Mouse (Mus musculus): ENCODE data around the gene Tbc1d16. TPM values are rescaled to one million over a fixed set of nuclear protein-coding genes. Genes with fewer than 3 reads are reported as not detected.
"Not testable (repeated sequence)": the region's sequence is repeated elsewhere in the genome, so short reads cannot be mapped to it uniquely, and the experiment has no call there.

Tbc1d16 gene
- polyA plus RNA-seq (2012; rRNA removed) = 15.8 and 20.8 TPM in 2 replicates

DNA sequence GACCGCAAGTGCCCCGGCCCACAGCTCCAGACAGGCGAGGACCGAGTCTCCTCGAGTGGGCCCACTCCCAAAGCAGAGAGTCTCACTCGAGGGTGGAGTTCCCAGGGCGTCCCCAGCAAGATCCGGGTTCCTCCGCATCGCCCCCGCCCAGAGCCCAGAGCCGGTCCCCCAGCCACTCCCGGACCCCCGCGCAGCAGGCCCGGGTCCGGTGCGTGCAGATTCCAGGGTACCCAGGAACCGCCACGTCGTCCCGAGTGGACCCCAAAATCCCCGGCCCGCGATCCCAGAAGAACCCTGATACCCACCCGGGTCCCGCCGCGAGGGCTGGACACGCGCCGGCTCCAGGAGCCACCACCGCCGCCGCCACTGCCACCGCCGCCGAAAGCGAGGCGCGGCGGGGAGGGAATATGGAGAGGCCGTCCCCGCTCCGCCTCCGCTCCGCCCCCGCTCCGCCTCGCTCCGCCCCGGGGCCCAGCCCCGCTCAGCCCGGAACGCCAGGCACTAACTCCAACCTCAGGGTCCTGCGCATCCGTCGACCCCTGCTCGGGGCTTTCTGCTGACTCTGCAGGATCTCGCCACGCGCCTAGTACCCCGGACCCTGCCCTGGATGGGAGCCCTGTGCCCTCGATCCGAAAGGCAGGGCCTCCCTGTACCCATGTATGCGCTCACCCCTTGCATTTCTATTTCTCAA is at the start of gene Tbc1d16, which contains the start of gene Ccdc40:
Gene Tbc1d16 (minus strand): TSS at position 409 of the 691 bp plus-strand sequence.
Gene Ccdc40 (plus strand): TSS at position 482 of the 691 bp plus-strand sequence.
- peak; percentile 61 for DNase-seq (ENCODE audit: low spot score)

DNA sequence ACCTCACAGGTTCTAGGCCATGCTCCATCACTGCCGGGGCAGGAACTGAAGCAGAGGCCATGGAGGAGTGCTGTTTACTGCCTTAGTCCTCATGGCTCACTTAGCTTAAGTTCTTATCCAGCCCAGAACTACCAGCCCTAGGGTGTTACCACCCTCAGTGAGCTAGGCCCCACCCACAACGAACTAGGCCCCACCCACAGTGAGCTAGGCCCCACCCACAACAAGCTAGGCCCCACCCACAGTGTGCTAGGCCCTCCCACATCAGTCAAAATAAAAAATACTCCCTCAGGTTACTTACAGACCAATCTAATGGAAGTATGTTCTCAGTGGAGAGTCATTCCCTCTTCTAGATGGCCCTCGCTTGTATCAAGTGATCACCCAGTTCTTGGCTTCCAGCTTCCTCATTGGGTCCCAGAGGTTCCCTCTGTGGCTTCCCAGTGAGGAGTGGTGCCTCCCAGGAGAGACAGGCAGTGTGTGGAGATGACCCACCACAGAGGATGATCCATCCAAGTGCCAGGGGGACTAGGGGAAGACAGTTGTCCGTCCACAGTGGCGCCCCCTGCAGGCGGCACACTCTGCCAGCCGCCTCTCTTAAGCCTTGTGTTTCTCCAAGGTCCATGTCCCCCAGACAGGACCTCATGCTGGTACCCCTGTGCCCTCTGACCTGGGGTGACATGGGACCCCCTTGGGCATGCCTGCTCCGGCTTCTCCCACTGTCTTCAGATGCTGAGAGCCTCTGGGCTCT is 45.1 kb upstream of the Tbc1d16 start:
- DNase-seq (ENCODE audit: low spot score) = no peak

DNA sequence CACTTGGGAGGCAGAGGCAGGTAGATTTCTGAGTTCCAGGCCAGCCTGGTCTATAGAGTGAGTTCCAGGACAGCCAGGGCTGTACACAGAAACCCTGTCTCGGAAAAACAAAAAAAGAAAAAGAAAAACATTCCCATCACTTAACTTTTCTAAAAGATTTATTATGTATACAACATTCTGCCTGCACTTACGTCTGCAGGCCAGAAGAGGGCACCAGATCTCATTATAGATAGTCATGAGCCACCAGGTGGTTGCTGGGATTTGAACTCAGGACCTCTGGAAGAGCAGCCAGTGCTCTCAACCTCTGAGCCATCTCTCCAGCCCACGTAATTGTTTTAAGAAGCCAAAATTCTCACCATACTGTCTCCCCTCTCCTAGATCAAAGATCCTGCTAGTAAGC is 44.2 kb upstream of the Tbc1d16 start:
- not testable (repeated sequence) for DNase-seq (ENCODE audit: low spot score)

DNA sequence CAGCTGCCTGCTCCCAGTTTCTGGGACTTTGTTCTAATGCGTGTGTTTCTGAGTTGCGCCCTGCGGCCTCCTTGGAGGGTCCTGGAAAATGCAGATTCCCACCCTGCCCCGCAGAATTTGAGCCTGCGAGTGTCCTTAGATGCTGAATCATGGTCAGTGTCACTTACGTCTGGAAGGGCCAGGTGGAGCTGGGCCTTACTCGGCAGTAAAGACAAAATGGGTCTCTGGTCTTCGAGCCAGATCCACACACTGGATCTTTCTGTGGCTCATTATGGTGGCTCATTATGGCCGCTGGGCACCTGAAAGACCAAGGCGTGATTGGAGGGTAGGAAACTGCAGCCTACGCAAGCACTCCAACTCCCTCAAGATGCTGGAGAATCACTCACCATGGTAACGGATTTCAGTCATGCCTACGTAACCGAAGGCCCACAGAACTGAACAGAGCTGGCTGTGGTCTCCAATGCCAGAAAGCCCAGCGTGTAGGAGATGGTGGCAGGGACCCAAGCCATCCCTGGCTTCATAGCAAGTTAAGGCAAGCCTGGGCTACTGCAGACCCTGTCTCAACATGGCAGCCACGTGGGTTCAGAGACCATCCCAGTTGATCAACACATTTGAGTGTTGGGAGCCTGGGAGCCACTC is 40.4 kb upstream of the Tbc1d16 start:
- DNase-seq (ENCODE audit: low spot score) = no peak

DNA sequence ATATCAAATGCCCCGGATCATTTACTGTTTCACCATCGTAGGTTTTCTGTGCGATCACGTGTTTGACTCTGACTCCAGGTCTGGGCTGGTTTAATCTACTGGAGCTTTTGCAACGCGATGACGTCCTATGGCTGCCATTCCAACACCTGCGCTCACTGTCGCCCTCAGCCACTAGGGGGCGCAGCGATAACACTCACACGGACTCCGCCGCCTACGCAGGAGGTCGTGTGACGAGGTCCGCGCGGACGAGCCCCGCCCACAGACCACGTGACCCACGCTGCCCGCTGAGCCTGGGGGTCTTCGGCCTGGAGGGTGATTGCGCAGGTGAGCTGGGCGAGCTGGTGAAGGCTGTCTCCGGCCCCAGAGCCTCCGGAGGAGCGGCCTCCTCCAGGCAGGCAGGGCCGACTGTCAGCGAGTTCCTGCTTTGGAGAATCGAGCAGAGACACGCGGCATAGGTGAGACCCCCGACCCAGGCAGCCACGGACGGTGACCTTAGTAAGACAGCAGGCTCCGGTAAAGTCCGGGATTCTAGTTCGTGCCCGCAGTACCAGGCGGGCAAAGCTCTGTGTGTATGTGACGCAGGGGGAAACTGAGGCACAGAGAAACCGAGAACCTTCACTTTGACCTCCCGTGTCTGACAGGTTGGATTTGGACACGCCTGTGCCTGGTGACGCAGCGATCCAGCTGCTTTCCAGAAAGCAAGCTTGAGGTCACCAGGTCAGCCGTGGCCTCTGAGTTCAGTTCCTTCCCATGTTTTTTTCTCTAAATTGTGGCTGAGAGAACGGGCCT is 39.7 kb upstream of the Tbc1d16 start, which contains the start of gene Gaa:
Gene Gaa (plus strand): TSS at position 120 of the 789 bp plus-strand sequence.
- peak; percentile 96 for DNase-seq (ENCODE audit: low spot score)

DNA sequence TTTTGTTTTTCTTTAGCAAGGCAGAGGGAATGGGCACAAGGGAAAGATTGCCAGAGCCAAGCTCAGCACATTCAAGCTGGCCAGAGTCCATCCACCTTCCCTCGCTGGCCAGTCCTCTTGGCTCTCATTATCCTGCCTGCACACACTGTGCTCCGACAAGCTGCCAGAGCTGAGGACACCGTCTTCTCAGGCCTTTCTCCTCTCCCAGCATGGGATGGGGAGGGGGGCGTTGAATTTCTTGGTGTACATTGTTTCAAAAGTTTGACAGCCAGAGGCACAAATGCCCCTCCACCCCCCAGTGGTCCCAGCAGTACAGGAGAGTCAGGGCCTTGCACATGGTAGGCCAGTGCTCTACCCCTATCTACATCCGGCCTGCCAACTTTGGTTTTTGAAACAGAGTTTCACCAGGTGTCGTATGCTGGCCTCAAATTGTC is 39.0 kb upstream of the Tbc1d16 start:
- DNase-seq (ENCODE audit: low spot score) = no peak

DNA sequence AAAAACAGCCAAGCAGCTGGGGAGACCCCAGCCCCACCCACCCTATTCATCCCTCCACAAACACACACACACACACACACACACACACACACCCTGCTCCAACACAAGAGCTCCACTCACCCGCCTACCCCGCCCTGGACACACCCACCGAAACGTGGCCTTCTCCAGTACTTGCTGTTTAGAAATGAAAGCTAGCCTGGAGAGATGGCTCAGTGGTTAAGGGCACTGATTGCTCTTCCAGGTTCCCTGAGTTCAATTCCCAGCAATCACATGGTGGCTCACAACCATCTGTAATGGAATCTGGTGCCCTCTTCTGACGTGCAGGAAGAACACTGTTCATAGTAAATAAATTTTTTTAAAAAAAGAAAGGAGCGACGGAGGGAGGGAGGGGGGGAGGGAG is 37.5 kb upstream of the Tbc1d16 start:
- no peak for DNase-seq (ENCODE audit: low spot score)

DNA sequence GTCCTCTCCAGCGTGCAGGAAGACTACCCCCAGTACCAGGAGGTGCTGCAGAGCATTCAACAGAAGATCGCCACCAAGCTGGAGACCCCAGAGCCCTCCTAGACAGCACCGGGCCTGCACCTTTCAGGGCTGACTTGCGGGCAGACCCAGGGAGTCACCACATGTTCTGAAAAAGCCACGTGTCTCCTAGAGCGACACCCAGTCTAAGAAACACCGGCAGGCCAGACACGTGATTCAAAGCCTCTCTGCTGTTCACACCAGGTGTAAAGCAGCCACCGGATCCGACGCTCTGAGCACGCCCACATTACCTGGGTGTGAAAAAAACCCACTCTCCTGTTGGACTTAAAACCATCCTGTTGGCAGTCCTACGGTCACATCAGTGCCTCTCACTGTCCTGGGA is 36.1 kb upstream of the Tbc1d16 start:
- DNase-seq (ENCODE audit: low spot score) = no peak

DNA sequence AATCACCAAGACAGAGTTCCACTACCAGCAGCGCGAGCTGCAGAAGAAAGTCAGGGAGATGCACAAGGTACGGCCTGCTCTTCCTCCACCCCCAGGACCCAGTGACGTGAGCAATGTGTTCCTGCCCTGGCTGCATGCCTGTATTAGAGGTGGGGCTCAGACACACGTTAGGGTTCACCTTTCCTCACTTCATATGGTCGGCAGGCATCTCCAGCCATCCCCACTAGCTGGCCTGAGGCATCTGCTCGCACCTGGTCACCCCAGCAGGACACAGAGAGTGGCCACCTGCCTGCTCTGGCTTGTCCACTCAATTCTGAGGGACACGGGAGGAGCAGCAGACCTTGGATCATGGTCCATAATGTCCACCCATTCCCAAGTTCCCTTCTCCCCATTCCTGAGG is 31.7 kb upstream of the Tbc1d16 start:
- no peak for DNase-seq (ENCODE audit: low spot score)

DNA sequence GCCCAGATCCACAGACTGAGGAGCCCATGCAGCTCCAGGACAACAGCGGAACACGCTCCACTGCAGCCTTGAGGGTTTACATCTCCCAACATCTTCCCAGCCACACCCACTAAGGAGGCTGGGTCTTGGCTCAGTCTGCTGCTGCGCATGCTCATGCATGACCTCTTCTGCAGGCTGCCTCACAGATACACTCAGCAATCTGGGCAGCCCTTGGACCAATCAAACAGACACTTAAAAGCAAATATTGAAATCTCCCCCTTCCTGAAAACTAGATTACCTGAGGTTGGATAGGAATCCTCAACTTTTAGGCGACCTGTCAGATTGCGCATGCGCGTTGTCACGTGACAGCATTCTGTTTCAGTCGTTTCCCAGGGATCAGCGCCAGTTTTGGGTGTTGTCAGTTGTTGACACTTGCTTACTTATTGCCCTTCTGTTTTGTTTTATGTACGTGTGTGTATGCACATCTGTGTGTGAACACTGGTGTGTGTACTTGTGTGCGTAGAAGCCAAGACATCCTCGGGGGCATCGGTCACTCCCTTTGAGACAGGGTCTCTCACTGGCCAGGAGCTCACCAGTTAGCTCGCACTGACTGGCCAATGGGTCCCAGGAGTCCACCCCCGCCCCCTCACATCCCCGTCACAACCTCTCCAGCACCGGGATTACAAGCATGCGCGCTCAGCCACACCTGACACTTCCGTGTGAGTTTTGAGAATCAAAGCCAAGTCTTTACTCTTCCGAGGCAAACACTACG is 30.4 kb upstream of the Tbc1d16 start:
- DNase-seq (ENCODE audit: low spot score) = peak; percentile 49

DNA sequence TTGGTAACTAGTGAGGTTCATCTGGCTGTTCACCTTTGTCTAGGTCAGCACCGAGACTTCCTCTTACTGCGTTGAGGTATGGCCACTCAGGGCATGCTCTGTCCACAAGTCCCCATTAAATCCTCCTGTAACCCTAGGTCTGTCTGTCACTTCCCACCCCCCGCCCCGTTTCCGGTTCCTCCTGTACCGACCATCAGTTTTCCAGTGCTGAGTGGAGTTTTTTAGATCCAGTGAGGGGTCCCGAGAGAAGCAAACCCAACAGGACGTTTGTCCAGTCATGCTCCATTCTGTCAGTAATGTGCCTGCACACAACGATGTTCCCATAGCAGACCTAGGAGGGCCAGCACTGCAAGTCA is 29.9 kb upstream of the Tbc1d16 start:
- no peak for DNase-seq (ENCODE audit: low spot score)

DNA sequence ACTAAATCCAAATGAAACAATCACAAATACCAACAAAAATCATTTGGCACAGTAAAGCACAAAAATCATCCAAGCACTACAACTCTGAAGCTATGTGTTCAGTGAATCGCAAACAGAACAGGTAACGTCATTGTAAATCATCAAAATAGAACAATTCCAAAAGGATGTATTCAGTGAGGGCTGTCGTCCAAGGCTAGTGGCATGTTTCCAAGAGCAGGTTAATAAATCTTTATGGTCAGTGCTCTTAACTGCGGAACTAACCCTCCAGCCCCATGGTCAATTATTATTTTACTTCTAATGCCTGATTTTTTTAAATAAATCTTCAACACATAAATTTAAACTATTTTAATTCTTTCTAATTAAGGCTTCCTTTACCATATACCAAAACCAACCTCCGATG is 28.3 kb upstream of the Tbc1d16 start:
- not testable (repeated sequence) for DNase-seq (ENCODE audit: low spot score)

DNA sequence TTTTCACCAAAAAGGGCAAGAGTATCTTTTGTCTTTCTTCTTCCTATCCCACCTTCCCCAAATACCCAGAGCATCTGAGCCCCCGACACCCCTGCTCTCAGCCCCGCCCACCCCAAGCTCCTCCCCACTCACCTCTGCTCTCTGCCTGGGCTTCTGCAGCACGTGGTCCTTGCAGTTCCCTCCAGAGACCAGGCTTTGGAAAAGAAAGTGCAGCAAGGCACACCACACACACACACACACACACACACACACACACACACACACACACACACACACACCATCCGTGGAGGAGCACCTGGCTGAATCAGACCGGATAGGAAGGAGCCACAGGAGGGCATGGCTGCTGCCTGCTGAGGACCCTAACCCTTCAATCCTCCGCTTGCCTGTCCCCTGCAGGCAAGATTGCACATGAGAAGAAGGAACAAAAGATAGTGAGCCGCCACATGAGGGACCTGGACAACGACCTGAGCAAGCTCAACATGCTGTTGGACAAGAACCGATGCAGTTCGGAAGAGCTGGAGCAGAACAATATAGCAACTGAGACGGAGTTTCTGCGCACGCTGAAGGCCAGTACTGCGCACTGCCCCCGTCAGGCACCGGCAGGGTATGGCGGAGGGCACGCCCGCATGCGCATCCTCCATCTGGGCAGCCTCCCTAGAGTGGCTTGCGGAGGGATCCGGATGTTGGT is 24.7 kb upstream of the Tbc1d16 start:
- DNase-seq (ENCODE audit: low spot score) = no peak

DNA sequence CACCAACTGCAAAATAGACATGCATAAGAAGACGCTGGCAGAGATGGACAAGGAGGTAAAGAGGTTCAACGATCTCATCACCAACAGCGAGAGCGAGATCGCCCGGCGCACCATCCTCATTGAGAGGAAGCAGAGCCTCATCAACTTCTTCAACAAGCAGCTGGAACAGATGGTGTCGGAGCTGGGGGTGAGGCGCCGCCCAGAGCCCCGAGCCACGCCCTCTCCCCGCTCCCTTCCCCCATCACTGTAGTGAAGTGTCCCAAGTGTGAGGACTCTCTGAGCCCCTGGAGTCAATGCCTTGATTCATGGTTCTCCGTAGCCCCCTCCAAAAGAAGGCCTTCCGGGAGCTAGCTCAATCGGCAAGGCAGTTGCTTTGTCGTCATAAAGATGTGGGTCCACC is 22.7 kb upstream of the Tbc1d16 start:
- no peak for DNase-seq (ENCODE audit: low spot score)

DNA sequence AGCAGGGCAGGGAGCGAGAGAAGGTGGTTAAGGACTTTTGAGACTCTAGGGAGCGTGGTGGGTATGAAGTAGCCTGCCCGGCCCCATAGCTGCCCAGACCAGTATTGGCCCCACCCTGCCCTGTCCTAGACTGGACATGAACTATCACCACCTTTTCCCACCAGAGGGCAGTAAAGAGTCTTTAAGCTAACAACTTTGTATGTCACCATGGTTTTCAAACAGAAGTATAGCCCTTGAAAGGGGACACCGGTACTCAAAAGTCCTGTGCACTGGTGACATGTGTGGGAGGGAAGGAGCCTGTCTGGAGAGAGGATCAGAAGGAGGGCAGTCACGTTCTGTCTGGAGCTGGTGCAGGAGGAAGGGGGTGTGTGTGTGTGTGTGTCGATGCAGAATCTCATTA is 20.7 kb upstream of the Tbc1d16 start:
- no peak for DNase-seq (ENCODE audit: low spot score)

DNA sequence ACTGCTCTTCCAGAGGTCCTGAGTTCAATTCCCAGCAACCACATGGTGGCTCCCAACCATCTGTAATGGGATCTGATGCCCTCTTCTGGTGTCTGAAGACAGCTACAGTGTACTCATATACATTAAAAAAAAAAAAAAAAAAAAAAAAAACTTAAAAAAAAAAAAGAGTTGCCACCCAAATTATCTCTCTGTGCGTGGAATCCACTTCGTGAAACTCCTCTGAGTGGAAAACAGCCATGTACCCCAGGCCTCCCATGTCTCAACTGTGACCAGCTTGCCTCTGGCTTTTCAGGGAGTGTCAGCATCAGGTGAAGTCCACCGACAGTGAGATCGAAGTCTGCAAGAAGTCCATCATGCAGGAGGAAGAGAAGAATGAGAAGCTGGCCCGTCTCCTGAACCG is 17.2 kb upstream of the Tbc1d16 start:
- DNase-seq (ENCODE audit: low spot score) = not testable (repeated sequence)

DNA sequence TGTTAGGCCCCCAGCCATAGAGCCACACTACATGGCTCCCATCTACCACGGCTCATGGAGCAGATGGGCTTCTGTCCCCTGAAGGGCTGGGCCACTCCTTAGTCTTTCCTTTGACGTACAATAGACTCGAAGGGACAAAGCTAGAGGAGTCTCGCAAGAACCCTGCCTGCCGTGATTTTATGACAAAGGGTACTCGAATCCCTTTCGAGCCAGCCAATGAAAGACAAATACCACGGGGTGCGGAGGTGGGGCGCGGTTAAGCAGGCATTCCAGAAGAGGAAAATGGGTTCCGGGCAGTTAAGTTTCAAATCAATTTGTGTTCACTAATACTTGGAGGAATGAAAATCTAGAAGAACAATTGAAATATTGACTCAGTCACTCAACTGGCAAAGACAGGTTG is 11.2 kb upstream of the Tbc1d16 start:
- no peak for DNase-seq (ENCODE audit: low spot score)

DNA sequence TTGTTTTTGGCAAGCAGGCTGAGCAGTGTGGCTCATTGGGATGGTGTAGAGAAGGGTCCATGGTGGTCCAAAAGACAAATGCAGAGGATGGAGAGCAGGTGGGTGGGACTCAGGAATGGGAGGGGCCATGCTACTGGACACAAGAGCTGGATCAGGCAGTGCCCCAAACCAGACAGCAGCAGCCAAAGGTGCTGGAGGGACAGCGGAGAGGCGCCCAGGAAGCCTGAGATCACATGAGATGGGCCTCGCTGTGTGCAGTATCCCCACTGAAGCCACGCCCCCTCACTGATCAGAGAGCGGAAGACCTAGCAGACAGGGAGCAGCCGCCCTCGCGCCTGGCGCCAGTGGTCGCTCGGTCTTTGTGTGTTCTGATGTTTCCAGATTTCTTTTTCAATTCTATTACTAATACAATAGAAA is 10.0 kb upstream of the Tbc1d16 start:
- DNase-seq (ENCODE audit: low spot score) = no peak

DNA sequence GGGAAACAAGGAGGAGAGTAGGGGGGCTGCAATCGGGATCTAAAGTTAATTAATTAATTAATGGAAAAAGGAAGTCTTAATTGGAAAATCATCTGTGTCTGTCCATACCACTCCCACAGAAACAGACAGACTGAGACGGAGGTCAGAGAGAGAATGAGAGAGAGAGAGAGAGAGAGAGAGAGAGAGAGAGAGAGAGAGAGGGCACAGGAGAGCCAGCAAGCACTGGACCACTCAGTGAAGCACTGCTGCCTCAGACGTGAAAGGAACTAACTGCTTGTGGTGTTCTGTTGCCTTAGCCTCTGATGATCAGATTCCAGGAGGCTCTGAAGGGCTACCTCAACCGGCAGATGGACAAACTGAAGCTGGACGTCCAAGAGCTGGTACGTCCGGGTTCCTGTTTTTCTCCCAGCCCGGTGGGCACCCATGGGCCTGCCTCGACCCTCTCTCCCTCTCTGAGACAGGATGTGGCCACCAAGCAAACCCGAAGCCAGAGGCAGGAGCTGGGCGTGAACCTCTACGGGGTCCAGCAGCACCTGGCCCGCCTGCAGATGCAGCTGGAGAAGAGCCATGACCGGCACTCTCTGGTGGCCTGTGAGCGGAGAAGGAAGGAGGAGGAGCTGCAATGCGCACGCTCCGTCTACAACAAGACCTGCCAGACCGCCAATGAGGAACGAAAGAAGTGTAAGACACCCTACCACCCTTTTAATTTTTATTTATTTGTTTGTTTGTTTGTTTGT is 9.4 kb upstream of the Tbc1d16 start:
- no peak for DNase-seq (ENCODE audit: low spot score)

DNA sequence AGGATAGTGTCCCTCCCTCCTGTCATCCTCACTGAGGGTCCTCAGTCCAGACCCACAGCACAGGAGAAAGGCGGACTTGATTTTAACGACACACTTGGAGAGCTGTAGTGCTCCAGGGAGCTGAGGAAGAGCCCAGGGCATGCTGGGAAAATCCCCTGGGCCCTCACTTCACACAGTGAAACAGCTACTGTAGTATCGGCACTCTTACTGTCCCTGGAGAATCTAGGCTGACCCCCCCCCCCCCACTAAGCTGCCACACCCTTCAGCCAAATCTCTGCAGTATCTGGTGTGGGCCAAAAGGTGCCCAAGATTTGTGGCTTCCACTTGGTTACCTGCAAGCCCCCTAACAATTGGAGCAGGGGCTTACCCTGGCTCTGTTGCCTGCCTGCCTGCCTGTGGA is 8.7 kb upstream of the Tbc1d16 start:
- no peak for DNase-seq (ENCODE audit: low spot score)

Measured in urinary bladder, adult 2 months (tissue).